Mouse (Mus musculus) liver, embryonic 16.5 days (tissue): ENCODE measurements around the gene Cfap65. TPM values are rescaled to one million over a fixed set of nuclear protein-coding genes. Genes with fewer than 3 reads are reported as not detected.

Experiments
- ATAC-seq: fragments of 200-750 bp; cut with Nextera tagmentation; 2 replicates; pipeline ENCODE4 v1.8.0; 2017; ENCODE audit warnings: low read depth, mild to moderate bottlenecking, moderate number of reproducible peaks, moderate library complexity
- H3K27ac ChIP-seq: fragments of 300-500 bp; sonication (generic); 2 replicates; pipeline ENCODE4 v1.5.1; 2014; ENCODE audit warnings: mild to moderate bottlenecking, low read length
- H3K27me3 ChIP-seq: fragments of 300-500 bp; sonication (generic); 2 replicates; pipeline ENCODE4 v1.6.1; 2014; ENCODE audit warnings: low read depth, low read length, mixed read lengths; ENCODE audit not compliant: control insufficient read depth, insufficient read depth
- H3K36me3 ChIP-seq: fragments of 300-500 bp; sonication (generic); 2 replicates; pipeline ENCODE4 v1.6.1; 2014; ENCODE audit warnings: mild to moderate bottlenecking; ENCODE audit not compliant: control insufficient read depth, insufficient read depth
- H3K4me1 ChIP-seq: fragments of 300-500 bp; sonication (generic); 2 replicates; pipeline ENCODE4 v1.6.1; 2014; ENCODE audit warnings: low read depth, low read length, mixed read lengths; ENCODE audit not compliant: control insufficient read depth
- H3K4me2 ChIP-seq: fragments of 300-500 bp; sonication (generic); 2 replicates; pipeline ENCODE4 v1.6.1; 2014; ENCODE audit warnings: low read depth, low read length, mixed read lengths
- H3K4me3 ChIP-seq: fragments of 300-500 bp; sonication (generic); 2 replicates; pipeline ENCODE4 v1.5.1; 2014; ENCODE audit warnings: low read depth, mild to moderate bottlenecking, low read length
- H3K9ac ChIP-seq: fragments of 300-500 bp; sonication (generic); 2 replicates; pipeline ENCODE4 v1.6.1; 2014; ENCODE audit warnings: low read depth, low read length
- H3K9me3 ChIP-seq: fragments of 300-500 bp; sonication (generic); replicated peaks from 2 replicates; pipeline ENCODE4 v1.6.1; 2016; ENCODE audit warnings: low read length; ENCODE audit not compliant: control insufficient read depth
- WGBS: fragments of 180-500 bp; shearing (Covaris S2); extraction: QIAGEN DNeasy Blood & Tissue Kit; methylation state at CpG from one replicate; pipeline ENCODE4 v1.1.7; 2014; ENCODE audit not compliant: insufficient replicate concordance; 5-methylcytosine and 5-hydroxymethylcytosine counted together
- polyA plus RNA-seq: library from polyadenylated mRNA; unstranded; fragments of >200 nt; fragmentation: Nextera tagmentation; extraction: Ambion mirVana; gene quantifications from 2 replicates; pipeline ENCODE4 v1.2.1, GENCODE M21; 2015

Cfap65 gene
- polyA plus RNA-seq, 1 experiment from 2014 or later, result not detected

- no peaks in the 10 kb centered on the region for H3K36me3 ChIP-seq
- WGBS, result 35% methylated on average over 5 of the region's 5 CpGs
- H3K4me3 ChIP-seq, result no peak overlapping the region
- no peaks in the 10 kb centered on the region; the same call in none of the 2 replicates for H3K4me1 ChIP-seq
- H3K4me2 ChIP-seq, result no peak overlapping the region
- H3K9me3 ChIP-seq, result no peaks in the 10 kb centered on the region
- H3K27me3 ChIP-seq, result no peaks in the 10 kb centered on the region
- no peak overlapping the region for H3K9ac ChIP-seq
- ATAC-seq, result peak; percentile 74
- H3K27ac ChIP-seq, result peak overlapping the region; percentile 84
These were observed 26.9 kb upstream of the Cfap65 start for GRCm38 (mm10) chr1:74962126-74962852.

GRCm38 (mm10) chr1:74961722-74962121 lies 26.3 kb upstream of the Cfap65 start:
- H3K4me2 ChIP-seq, result no peak overlapping the region
- no peaks in the 10 kb centered on the region for H3K9me3 ChIP-seq
- 55% methylated on average over 7 of the region's 7 CpGs for WGBS
- no peak overlapping the region for H3K4me3 ChIP-seq
- peak overlapping the region; percentile 84 for H3K27ac ChIP-seq
- H3K9ac ChIP-seq, result no peak overlapping the region
- no peaks in the 10 kb centered on the region for H3K27me3 ChIP-seq
- ATAC-seq, result peak; percentile 84
- H3K4me1 ChIP-seq, result no peaks in the 10 kb centered on the region; the same call in none of the 2 replicates
- no peaks in the 10 kb centered on the region for H3K36me3 ChIP-seq

GRCm38 (mm10) chr1:74960059-74960458 lies 24.7 kb upstream of the Cfap65 start:
- Histone ChIP-seq H3K27ac (no peak overlapping the region), H3K9me3 (no peaks in the 10 kb centered on the region), H3K9ac (no peak overlapping the region), H3K4me1 (no peaks in the 10 kb centered on the region; the same call in none of the 2 replicates), H3K4me2 (no peak overlapping the region), H3K4me3 (no peak overlapping the region), H3K36me3 (no peaks in the 10 kb centered on the region), H3K27me3 (peaks cover 3% of the 10 kb centered on the region; the same call in 1 of the 2 replicates)
- ATAC-seq, result no peak
- 68% methylated on average over 7 of the region's 7 CpGs for WGBS

GRCm38 (mm10) chr1:74951556-74952210 lies 16.3 kb upstream of the Cfap65 start, which contains the start of gene Ihh:
Gene Ihh (minus strand): TSS chr1:74951672.
- 3% methylated on average over 45 of the region's 55 CpGs for WGBS

GRCm38 (mm10) chr1:74950576-74951490 lies 15.4 kb upstream of the Cfap65 start:
- H3K9me3 ChIP-seq, result no peaks in the 10 kb centered on the region
- ATAC-seq, result peak; percentile 35
- 2% methylated on average over 80 of the region's 84 CpGs for WGBS
- H3K27me3 ChIP-seq, result peaks cover 67% of the 10 kb centered on the region
- no peaks in the 10 kb centered on the region for H3K36me3 ChIP-seq
- peak overlapping the region; percentile 56 for H3K4me3 ChIP-seq
- peak overlapping the region; percentile 45 for H3K4me2 ChIP-seq
- H3K4me1 ChIP-seq, result no peaks in the 10 kb centered on the region
- peak overlapping the region; percentile 53 for H3K9ac ChIP-seq
- H3K27ac ChIP-seq, result peak overlapping the region; percentile 34

More at GRCm38 (mm10) chr1:74951556-74952210, 16.3 kb upstream of the Cfap65 start, which contains the start of gene Ihh:
- Histone ChIP-seq H3K36me3 (no peaks in the 10 kb centered on the region), H3K27ac (peak within 1 kb of the TSS; percentile 34), H3K9me3 (no peaks in the 10 kb centered on the region), H3K9ac (peak within 1 kb of the TSS; percentile 53), H3K4me3 (peak within 1 kb of the TSS; percentile 56), H3K27me3 (peaks cover 67% of the 10 kb centered on the region), H3K4me1 (no peaks in the 10 kb centered on the region), H3K4me2 (peak within 1 kb of the TSS; percentile 45)
- ATAC-seq, result peak; percentile 88

GRCm38 (mm10) chr1:74950066-74950465 lies 14.7 kb upstream of the Cfap65 start:
- H3K27ac ChIP-seq, result peak overlapping the region; percentile 12; the same call in 1 of the 2 replicates
- peak overlapping the region; percentile 53 for H3K9ac ChIP-seq
- H3K27me3 ChIP-seq, result peaks cover 64% of the 10 kb centered on the region
- WGBS, result 2% methylated on average over 16 of the region's 16 CpGs
- no peaks in the 10 kb centered on the region for H3K36me3 ChIP-seq
- H3K4me1 ChIP-seq, result no peaks in the 10 kb centered on the region
- H3K4me2 ChIP-seq, result peak overlapping the region; percentile 45
- H3K9me3 ChIP-seq, result no peaks in the 10 kb centered on the region
- no peak for ATAC-seq
- H3K4me3 ChIP-seq, result peak overlapping the region; percentile 56

- H3K27me3 ChIP-seq, result peaks cover 64% of the 10 kb centered on the region
- H3K4me3 ChIP-seq, result peak overlapping the region; percentile 56
- no peaks in the 10 kb centered on the region for H3K9me3 ChIP-seq
- no peaks in the 10 kb centered on the region for H3K36me3 ChIP-seq
- H3K4me1 ChIP-seq, result no peaks in the 10 kb centered on the region
- 2% methylated on average over 24 of the region's 24 CpGs for WGBS
- peak overlapping the region; percentile 45 for H3K4me2 ChIP-seq
- peak; percentile 59 for ATAC-seq
- H3K27ac ChIP-seq, result peak overlapping the region; percentile 12; the same call in 1 of the 2 replicates
- peak overlapping the region; percentile 53; the same call in 1 of the 2 replicates for H3K9ac ChIP-seq
These were observed 14.3 kb upstream of the Cfap65 start for GRCm38 (mm10) chr1:74949666-74950050.

- Histone ChIP-seq H3K27me3 (peaks cover 62% of the 10 kb centered on the region), H3K4me2 (peak overlapping the region; percentile 45), H3K9me3 (no peaks in the 10 kb centered on the region), H3K4me1 (no peaks in the 10 kb centered on the region), H3K9ac (peak overlapping the region; percentile 53; the same call in 1 of the 2 replicates), H3K36me3 (no peaks in the 10 kb centered on the region), H3K27ac (peak overlapping the region; percentile 12; the same call in 1 of the 2 replicates), H3K4me3 (peak overlapping the region; percentile 56)
- ATAC-seq, result peak; percentile 22; the same call in 1 of the 2 replicates
- 3% methylated on average over 20 of the region's 20 CpGs for WGBS
These were observed 13.6 kb upstream of the Cfap65 start for GRCm38 (mm10) chr1:74948784-74949665.
